Mouse (Mus musculus): Measurements from ENCODE around the gene Nos1.
"Not testable (repeated sequence)": the region's sequence is repeated elsewhere in the genome, so short reads cannot be mapped to it uniquely, and the experiment has no call there.

Nos1 gene

DNA sequence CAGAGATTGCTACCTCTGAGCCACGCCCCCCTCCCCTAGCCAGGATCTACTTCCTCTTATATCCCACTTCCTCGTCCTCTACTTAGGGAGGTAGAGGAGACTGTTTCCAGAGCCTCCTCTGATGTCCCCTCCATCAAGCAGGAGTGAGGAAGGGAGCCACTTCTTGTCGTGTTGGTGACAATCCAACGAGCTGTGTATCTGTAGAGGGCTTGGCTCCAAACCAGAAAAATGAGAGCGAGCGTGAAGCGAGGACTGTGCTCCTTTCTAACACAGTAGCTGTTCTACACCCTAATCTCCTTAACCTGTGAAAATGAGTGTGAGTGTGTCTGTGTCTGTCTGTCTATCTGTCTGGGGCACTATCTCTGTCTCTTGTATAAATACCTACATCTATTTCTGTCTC is 58.7 kb downstream of the Nos1 start:
- DNase-seq (ENCODE audit: low spot score in 2 of 2): no peak

DNA sequence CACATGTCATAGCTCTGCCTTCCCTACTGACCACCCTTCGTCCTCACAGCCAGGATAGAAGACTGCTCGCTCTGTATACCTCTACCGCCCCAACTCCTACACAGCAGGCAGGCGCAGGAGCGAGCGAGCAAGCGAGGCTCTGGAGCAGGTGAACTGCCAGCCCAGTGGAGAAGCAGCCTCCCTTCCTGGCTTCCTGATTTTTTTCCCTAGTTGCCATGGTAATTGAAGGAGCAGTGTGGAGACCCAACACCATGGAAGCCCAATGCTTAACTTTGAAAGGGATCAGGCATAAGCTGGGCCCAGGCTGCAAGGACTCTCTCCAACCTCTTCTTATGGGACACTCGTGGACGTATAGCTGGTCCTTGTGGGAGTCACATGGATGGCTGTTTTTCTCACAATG is 59.4 kb downstream of the Nos1 start:
- no peak for DNase-seq (ENCODE audit: low spot score in 2 of 2)

DNA sequence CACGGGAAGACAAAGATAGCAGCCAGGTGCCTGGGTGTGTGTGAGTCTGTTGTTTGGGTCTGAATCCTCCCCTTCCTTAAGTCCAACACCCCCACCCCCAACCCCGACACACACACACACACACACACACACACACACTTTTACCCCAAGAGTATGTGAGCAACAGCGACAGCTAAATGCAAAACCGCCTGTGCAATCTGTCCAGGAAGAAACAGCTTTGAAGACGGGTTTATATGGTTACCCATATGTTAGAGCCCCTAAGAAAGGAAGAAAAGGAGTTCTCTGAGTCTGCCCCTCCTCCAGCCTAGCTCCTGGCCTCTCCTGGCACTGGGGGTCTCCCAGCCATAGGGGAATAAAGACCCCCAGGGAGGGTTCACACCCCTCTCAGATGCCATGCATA is 60.2 kb downstream of the Nos1 start:
- DNase-seq (ENCODE audit: low spot score in 2 of 2): no peak

DNA sequence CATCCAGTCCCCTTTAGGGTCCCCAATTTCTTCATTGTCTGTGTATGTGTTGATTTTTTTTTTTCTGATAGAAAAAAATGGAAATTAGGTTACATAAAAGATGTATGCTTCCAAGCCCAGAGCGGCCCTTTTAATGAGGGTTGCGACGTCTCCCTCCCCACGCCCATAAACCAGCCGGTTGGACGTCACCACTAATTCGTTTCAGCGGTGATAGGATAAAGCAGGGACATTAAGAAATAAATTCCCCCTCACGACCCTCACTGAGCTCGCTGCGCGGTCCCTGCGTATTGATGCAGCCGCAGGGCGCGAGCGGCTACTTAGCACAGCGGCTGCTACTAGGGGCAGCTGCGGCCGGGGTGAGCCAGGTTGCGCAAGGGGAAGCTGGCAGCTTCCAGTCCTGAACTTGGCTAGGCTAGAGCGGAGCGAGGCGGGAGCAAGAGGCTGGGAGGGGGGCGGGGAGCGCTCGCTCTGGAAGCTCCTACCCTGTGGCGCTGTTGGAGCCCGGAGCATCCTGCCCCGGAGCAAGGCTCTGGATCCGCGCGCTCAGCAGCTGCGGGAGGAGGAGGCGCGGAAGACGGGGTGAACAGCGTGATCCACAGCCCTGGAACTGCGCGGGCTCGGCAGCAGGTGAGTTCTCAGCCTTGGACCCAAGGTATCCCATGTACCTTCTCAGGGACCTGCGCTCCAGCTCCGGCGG is 61.0 kb downstream of the Nos1 start:
- peak in 1 of 2 experiments; percentile 7 for DNase-seq (ENCODE audit: low spot score in 2 of 2)

DNA sequence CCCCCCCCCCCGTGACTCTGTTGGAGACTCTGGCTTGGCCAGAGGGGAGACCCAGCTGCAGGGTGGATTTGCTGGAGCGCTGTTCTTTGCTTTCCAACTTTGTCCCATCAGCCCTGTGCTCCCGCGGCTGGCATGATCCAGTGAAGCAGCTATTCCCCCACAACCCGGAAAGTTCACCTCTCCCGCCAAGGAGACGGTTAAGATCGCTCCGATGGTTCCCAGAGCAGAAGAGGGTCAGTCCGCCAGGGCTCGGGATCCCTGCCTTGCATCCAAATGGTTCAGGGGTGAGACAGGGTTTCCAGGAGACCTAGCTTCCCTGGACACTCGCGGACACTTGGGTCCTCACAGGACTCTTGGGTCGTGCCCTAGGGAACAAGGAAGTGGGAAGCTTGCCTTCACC is 61.9 kb downstream of the Nos1 start:
- no peak for DNase-seq (ENCODE audit: low spot score in 2 of 2)

DNA sequence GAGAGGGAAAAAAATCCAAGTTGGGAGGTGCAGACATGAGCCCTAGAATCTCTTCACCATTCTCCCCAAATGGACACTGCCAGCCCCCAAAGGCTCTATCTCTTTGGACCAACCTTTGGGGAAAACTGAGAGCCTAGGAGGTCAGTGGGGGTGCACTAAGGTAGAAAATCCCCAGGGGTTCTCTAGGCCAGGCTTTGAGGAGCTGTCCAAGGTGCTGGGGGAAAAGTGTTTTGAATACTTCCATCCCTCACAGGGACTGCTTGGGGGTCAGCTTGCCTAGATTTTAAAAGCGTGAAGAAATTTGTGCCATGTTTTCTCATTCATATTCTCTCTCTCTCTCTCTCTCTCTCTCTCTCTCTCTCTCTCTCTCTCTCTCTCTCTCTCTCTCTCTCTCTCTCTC is 63.8 kb downstream of the Nos1 start:
- DNase-seq (ENCODE audit: low spot score in 2 of 2): no peak

DNA sequence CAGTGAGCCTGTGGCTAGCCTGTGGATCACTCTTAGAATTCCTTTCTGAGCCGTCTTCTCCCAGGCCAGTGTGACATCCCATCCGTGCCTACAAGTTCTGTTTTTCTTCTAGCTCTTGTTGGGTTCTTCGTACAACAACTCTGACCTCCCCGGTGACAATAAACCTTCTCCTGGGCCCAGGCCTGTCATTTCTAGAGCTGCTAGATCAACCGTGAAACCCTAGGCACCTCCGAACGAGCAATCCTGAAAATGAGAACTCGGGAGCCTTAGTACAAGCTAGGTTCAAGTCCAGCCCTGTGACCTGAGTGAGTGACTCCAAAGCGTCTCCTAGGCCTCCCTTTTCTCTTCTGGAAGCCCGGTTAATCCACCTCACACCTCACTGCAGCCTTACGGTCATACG is 69.6 kb downstream of the Nos1 start:
- DNase-seq (ENCODE audit: low spot score in 2 of 2): no peak

DNA sequence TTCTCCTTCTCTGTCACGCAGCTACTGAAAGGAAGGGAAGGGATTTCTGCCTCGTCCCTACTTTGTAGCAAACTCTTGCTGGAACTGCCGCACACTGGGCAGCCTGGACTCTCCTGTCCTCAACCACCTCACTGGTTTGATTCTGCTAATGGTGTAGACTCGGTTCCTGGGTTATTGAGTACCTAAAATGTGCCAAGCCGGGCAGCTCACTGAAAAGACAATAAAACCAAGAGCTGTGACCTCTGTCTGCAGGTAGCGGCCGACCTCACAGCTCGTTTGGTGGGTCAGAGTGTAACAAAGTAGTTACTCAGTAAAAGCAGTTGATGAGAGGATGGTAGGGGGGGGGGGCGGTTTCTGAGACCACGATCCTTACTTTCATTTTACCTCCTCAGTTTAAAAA is 72.9 kb downstream of the Nos1 start:
- DNase-seq (ENCODE audit: low spot score in 2 of 2): no peak

DNA sequence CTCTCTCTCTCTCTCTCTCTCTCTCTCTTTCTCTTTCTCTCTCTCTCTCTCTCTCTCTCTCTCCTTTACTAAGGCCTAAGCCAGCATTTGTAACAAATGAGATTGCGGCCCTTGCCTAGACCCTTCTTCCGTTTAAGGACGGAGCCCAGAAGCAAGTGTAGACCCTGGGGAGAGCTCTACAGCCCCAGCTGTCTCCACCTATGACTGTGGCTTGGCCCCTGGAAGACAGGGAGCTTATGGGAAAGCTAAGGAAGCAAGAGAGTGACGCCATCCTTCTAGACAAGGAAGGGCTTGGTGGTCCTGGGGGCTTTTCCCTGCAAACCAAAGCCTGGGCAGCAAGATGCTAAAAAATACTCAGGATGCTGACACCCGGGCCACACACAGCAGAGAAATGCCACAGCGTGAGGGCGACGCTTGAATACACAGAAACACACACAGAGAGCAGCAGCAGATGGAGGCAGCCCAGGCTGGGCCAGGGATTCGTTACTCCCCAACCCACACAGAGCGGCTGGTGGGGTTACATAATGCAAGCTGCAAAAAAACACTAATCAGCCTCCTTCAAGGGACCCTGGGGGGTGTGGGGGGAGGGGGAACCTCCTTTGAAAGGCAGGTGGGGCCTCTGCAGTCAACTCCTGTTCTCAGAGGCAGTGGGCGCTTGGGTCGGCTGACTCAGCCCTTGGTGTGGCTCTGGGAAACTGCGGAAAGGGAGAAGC is 83.9 kb downstream of the Nos1 start:
- peak; percentile 38 to 41 for DNase-seq (ENCODE audit: low spot score in 2 of 2)

DNA sequence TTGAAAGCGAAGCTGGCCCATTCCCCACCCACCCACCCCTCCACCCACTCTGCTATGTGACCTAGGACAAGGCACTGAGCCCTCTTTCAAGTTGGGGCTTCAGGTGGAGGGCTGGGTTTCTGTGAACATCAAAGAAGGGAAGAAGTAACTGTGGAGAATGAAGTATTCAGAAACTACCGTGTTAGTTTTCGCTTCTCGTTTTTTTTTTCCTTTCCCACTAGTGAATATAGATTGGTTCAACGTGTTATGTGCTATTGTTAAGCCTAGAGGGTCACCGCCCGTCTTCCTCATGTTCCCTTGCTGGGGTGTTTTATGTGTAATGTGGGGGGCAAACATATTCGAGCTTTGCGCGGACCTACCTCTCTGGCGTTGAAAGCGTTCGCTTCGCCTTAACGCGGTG is 85.0 kb downstream of the Nos1 start:
- DNase-seq (ENCODE audit: low spot score in 2 of 2): no peak

DNA sequence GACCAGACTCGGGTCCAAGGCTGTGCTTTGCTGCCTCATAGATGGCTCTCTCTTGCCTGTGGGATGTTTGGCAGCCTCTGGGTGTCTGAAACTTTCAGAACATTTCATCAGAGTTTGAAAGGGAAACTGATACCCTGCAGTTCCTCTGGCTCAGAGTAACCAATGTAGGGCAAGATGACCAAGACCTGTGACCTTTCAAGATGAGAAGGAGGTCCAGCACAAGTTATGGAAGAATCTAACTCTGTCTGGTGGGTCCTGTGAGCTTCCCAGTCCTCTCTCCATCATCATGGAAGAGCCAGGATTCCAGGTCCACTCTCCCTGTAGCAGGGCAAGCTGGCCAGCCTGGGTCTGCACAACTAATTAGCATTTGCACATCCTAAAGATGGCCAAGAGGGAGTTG is 90.8 kb downstream of the Nos1 start:
- no peak for DNase-seq (ENCODE audit: low spot score in 2 of 2)

DNA sequence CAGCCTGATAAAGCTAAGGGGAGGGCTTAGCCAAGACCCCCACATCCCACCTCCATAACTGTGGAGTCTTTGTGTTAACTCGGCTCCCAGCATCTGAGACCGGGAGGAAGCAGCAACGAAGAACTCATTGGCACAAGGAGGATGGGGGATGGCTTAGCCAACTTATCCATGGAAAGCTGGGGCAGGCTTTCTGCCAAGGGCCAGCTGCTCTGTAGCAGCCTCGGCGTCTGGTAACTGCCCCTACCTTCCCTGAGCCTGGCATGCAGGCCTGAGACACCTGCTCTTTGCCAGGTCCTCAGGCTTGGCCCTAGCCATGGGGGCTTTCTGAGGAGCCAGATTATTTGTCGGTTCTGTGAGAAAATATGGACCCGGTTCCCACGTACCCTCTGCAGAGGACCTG is 93.0 kb downstream of the Nos1 start:
- no peak for DNase-seq (ENCODE audit: low spot score in 2 of 2)

DNA sequence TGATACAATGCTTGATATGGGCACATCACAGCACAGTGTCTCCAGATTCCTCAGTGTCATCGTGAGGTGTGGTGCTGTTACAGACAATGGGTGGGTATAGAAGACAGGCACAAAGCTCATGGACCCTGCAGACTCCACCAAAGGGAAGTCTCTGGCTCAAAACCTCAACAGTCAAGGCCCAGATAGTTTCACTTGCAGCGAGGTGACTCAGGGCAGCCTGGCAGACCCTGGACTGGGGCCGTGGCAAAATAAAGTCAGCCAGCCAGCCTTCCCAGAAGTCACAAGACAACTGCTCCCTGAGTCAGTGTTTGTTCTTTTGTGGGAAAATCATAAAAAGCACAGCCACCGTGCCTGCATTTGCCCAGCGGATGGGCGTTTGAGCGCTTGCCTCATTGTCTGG is 93.4 kb downstream of the Nos1 start:
- no peak for DNase-seq (ENCODE audit: low spot score in 2 of 2)

DNA sequence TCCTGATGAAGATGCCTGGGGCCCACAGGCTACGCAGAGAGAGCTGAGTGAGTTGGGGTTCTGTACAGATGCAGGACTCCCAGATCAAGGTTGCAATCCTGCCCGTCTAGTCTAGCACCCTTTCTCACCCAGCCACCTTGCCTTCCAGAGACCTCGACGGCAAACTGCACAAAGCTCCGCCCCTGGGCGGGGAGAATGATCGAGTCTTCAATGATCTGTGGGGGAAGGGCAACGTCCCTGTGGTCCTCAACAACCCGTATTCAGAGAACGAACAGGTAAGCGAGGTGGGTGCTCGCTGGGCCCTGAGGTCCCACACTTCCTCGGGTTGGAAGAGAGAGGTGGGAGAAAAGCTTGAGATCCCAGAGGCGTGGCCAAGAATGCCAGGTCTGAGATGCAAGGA is 98.3 kb downstream of the Nos1 start:
- no peak for DNase-seq (ENCODE audit: low spot score in 2 of 2)

DNA sequence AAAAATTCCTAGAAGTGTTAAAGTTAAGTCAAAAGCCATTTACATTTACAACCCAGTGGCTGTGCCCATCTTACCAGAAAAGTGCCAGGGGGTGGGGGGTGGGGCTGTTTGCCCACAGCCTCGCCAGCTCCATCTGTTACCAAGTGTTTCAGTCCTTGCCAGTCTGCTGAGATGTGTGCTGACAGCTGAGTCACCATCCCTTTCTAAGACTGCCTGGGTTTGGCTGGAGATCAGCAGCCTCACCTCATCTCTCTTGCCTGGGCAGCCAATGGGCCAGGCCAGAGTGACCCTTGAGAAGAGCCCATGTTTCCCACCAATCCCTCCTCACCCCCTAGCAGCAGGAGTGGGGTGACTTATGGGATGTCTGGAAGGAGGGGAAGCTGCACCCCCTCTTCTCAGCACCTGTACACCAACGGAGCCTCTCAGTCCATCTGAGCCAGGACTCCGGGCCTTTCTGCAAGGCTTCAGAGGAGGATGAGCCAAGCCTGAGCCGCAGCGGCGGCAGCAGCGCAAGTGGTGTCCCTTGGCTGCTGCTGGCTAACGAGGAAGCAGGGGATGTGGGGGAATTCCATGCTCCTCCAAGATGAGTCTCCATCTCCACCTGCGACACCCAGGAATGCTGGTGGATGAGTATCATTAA is 100.2 kb downstream of the Nos1 start:
- no peak for DNase-seq (ENCODE audit: low spot score in 2 of 2)

DNA sequence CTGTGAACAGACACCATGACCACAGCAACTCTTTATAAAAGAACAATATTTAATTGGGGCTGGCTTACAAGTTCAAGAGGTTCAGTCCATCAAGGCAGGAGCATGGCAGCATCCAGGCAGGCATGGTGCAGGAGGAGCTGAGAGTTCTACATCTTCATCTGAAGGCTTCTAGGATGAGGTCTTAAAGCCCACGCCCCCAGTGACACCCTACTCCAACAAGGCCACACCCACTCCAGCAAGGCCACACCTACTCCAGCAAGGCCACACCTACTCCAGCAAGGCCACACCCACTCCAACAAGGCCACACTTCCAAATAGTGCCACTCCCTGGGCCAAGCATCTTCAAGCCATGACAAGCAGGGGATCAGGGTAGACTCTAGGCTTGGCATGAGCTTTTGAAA is 101.6 kb downstream of the Nos1 start:
- not testable (repeated sequence) for DNase-seq (ENCODE audit: low spot score in 2 of 2)

DNA sequence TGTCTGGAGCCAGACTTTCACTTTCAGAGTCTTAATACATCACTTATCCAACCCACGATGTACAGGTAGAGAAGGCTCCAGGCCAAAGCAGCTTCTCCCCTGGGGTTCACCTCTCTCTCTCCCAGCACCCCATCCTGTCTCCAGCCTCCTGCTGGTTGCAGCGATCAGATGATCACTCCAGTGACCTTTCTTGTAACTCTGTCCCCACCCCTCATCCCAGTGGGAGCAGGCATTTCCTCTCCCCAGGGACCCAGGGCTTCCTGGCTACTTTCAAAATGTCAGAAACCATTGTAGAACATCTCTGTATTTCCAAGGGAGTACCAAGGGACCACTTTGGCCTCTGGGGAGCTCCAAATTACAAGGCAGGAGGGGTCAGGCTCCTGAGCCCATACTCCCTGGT is 104.2 kb downstream of the Nos1 start:
- no peak for DNase-seq (ENCODE audit: low spot score in 2 of 2)

DNA sequence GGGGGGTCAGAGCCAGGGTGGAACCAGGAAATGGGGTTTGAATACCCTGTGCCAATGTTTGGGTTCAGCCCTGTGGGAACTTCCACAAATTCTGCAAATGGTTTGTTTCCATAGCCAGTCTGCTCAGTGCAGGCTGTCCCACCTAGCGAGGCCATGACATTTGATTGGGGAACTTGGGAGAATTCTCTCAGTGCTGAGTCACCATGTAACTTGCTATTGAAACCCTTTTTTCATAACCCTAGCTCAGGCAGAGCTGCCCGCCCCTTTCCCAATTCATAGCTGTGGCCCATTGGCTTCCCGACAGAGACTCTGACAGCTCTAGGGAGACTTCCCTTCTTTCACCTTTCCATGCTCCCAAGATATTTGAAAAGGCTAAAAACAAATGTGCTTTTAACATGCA is 107.3 kb downstream of the Nos1 start:
- no peak for DNase-seq (ENCODE audit: low spot score in 2 of 2)

DNA sequence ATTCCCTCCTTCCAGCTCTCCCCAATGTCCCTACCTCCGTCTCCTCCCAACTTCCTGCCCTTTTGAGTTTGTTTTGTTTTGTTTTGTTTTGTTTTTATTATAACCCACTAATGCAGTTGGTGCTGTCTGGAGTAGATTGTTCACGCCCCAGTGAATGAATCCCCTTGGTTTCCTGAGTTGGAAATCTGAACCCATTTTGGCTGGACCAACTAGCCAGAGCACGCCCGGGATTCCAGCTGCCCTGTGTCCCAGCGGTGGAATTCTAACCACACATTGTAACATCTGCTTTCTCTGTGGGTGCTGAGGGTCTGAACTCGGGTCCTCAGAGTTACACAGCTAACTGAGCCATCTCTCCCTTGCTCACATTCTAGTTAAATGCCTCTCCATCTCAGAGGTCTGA is 108.1 kb downstream of the Nos1 start:
- no peak for DNase-seq (ENCODE audit: low spot score in 2 of 2)

DNA sequence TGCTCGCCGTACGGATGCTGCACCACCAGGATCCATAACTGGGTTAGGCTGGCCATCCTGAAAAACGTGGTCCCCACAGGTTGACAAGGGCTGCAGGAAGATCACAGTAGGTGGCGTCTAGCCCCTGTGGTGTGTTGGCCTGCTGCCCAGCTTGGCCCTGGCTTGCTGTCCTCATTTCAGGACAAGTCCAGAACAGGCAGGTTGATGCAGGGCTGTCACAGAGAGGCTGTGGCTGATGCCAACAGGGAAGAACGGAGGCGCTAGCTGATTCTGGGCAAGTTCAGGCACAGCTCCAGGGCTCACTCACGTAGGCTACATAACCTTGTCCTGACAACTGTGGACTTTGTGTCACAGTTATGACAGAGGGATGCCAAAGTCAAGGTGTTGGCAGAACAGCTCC is 108.7 kb downstream of the Nos1 start:
- no peak for DNase-seq (ENCODE audit: low spot score in 2 of 2)

DNA sequence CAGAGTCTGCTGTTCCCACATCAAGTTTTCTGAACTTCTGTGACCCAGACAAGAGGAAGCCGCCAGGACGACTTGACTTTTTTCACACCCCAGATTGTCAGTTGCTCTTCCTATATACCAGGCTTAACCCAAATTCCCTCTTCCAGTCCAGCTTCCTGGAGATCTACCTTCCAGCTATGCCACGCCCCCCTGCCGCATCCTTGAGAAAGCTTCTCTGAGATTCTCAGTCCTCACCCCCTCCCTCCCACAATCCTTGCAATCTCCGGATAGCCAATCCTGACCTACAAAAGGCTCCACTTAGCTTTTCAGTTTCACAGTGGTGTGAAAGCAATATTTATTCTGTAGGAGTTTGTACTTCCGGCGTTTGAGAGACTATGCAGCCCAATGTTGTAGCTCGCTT is 110.0 kb downstream of the Nos1 start:
- no peak for DNase-seq (ENCODE audit: low spot score in 2 of 2)

DNA sequence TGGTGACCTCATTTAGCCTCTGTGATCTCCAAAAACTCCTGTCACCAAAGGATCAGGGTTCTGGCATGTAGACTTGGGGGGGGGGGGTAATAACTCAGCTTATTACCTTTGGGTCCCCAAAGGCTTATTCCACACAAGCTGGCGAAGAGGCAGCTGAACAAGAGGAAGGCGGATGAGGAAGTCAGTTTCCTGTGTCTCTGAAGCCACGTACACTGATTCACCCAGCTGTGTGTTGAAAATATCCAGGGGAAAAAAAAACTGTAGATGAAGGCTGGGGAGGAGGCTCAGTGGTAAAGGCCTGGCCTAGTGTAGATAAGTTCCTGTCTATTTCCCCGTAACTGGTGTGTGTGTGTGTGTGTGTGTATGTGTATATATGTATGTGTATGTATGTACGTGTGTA is 110.7 kb downstream of the Nos1 start:
- no peak for DNase-seq (ENCODE audit: low spot score in 2 of 2)

DNA sequence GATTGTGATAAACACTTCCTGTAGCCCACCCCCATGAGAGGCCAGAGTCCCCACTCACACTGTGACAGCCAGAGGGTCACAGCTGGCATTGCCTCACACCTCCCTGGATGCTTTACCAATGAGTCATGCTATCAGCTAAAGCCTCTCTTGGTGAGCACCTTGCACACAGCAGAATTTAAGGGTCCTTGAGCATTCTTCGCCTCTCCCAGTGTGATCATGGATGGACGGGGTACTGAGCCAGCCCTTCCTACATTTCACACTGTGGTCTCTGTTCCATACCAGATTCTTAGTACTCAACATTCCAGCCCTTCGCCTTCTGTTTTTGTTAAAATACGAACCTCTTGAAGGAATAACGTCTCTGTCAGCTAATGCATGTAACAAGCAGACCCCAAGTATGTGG is 113.2 kb downstream of the Nos1 start:
- no peak for DNase-seq (ENCODE audit: low spot score in 2 of 2)

Data from frontal cortex, postnatal 25 days (tissue).